Mouse (Mus musculus): ENCODE measurements around the gene Procr.

The Procr gene

GRCm38 (mm10) chr2:155756855-155757566, 6.1 kb downstream of the Procr start:
- DNase-seq, result no peak

- DNase-seq, result no peak
Measured at GRCm38 (mm10) chr2:155764679-155765418, 13.9 kb downstream of the Procr start.

- no peak for DNase-seq
Measured at GRCm38 (mm10) chr2:155773664-155774063, 22.7 kb downstream of the Procr start.

- DNase-seq, result no peak
Measured at GRCm38 (mm10) chr2:155774261-155774926, 23.5 kb downstream of the Procr start.

- DNase-seq, result no peak
Measured at GRCm38 (mm10) chr2:155774927-155775684, 24.2 kb downstream of the Procr start, which contains the start of gene Mmp24. TSS of gene Mmp24 (plus strand) at chr2:155775342.

GRCm38 (mm10) chr2:155775685-155776263, 24.9 kb downstream of the Procr start:
- DNase-seq, result peak; percentile 62

GRCm38 (mm10) chr2:155776824-155777687, 26.1 kb downstream of the Procr start:
- DNase-seq, result no peak

- DNase-seq, result no peak
Measured at GRCm38 (mm10) chr2:155777688-155777985, 26.7 kb downstream of the Procr start.

GRCm38 (mm10) chr2:155778004-155778403, 27.1 kb downstream of the Procr start:
- no peak for DNase-seq

GRCm38 (mm10) chr2:155779066-155779465, 28.1 kb downstream of the Procr start:
- no peak for DNase-seq

- no peak for DNase-seq
Measured at GRCm38 (mm10) chr2:155779506-155779905, 28.6 kb downstream of the Procr start.

GRCm38 (mm10) chr2:155784534-155784933, 33.6 kb downstream of the Procr start:
- no peak for DNase-seq

- DNase-seq, result no peak
Measured at GRCm38 (mm10) chr2:155786905-155787304, 36.0 kb downstream of the Procr start.

GRCm38 (mm10) chr2:155787949-155788931, 37.3 kb downstream of the Procr start:
- no peak for DNase-seq

- no peak for DNase-seq
Measured at GRCm38 (mm10) chr2:155792899-155793298, 42.0 kb downstream of the Procr start.

- DNase-seq, result no peak
Measured at GRCm38 (mm10) chr2:155794674-155795445, 43.9 kb downstream of the Procr start.

GRCm38 (mm10) chr2:155798613-155799012, 47.7 kb downstream of the Procr start:
- DNase-seq, result no peak

- DNase-seq, result no peak
Measured at GRCm38 (mm10) chr2:155802761-155803160, 51.8 kb downstream of the Procr start.

- no peak for DNase-seq
Measured at GRCm38 (mm10) chr2:155804053-155804452, 53.1 kb downstream of the Procr start.

Measured in right cerebral cortex, postnatal 25 days (tissue).